Mouse (Mus musculus): ENCODE data around the gene Hsdl2. TPM values are rescaled to one million over a fixed set of nuclear protein-coding genes. Genes with fewer than 3 reads are reported as not detected.

Gene Hsdl2
- polyA plus RNA-seq, 1 experiment from 2014 or later, result 70.1 TPM

GRCm38 (mm10) chr4:59630122-59630521 is 48.8 kb downstream of the Hsdl2 start:
- Histone ChIP-seq H3K27ac (no peak overlapping the region), H3K9ac (no peak overlapping the region), H3K27me3 (no peaks in the 10 kb centered on the region), H3K9me3 (replicated peaks) (no peaks in the 10 kb centered on the region), H3K36me3 (no peaks in the 10 kb centered on the region), H3K4me1 (replicated peaks) (peaks cover 25% of the 10 kb centered on the region), H3K4me2 (no peak overlapping the region), H3K4me3 (no peak overlapping the region)
- ATAC-seq (replicated peaks; ENCODE audit: insufficient number of reproducible peaks, insufficient read depth, low FRiP score, low read depth), result no peak
- 47% methylated on average over 9 of the region's 9 CpGs for WGBS

- Histone ChIP-seq H3K27ac (no peak overlapping the region), H3K9me3 (replicated peaks) (no peaks in the 10 kb centered on the region), H3K36me3 (no peaks in the 10 kb centered on the region), H3K4me1 (replicated peaks) (peaks cover 25% of the 10 kb centered on the region), H3K4me2 (no peak overlapping the region), H3K4me3 (no peak overlapping the region), H3K9ac (no peak overlapping the region), H3K27me3 (no peaks in the 10 kb centered on the region)
- WGBS, result 82% methylated on average over 1 of the region's 1 CpGs
- no peak for ATAC-seq (replicated peaks; ENCODE audit: insufficient number of reproducible peaks, insufficient read depth, low FRiP score, low read depth)
Measured at GRCm38 (mm10) chr4:59634532-59634931, 53.2 kb downstream of the Hsdl2 start.

- peak overlapping the region; percentile 21; the same call in 1 of the 2 replicates for H3K9ac ChIP-seq
- no peak overlapping the region for H3K4me3 ChIP-seq
- H3K4me2 ChIP-seq, result no peak overlapping the region
- H3K27me3 ChIP-seq, result no peaks in the 10 kb centered on the region
- peak overlapping the region; percentile 71 for H3K27ac ChIP-seq
- ATAC-seq (replicated peaks; ENCODE audit: insufficient number of reproducible peaks, insufficient read depth, low FRiP score, low read depth), result no peak
- H3K4me1 ChIP-seq (replicated peaks), result peaks cover 33% of the 10 kb centered on the region
- H3K36me3 ChIP-seq, result no peaks in the 10 kb centered on the region
- no peaks in the 10 kb centered on the region for H3K9me3 ChIP-seq (replicated peaks)
Measured at GRCm38 (mm10) chr4:59639163-59639562, 57.8 kb downstream of the Hsdl2 start.

GRCm38 (mm10) chr4:59640720-59641119 is 59.4 kb downstream of the Hsdl2 start:
- no peaks in the 10 kb centered on the region for H3K27me3 ChIP-seq
- H3K4me3 ChIP-seq, result no peak overlapping the region
- peaks cover 28% of the 10 kb centered on the region for H3K4me1 ChIP-seq (replicated peaks)
- H3K27ac ChIP-seq, result no peak overlapping the region
- no peak overlapping the region for H3K4me2 ChIP-seq
- H3K9me3 ChIP-seq (replicated peaks), result no peaks in the 10 kb centered on the region
- H3K9ac ChIP-seq, result no peak overlapping the region
- ATAC-seq (replicated peaks; ENCODE audit: insufficient number of reproducible peaks, insufficient read depth, low FRiP score, low read depth), result no peak
- 73% methylated on average over 2 of the region's 2 CpGs for WGBS
- no peaks in the 10 kb centered on the region for H3K36me3 ChIP-seq

- H3K4me1 ChIP-seq (replicated peaks), result peaks cover 25% of the 10 kb centered on the region
- WGBS, result 87% methylated on average over 3 of the region's 3 CpGs
- no peak overlapping the region for H3K27ac ChIP-seq
- no peaks in the 10 kb centered on the region for H3K9me3 ChIP-seq (replicated peaks)
- no peak overlapping the region for H3K4me2 ChIP-seq
- ATAC-seq (replicated peaks; ENCODE audit: insufficient number of reproducible peaks, insufficient read depth, low FRiP score, low read depth), result no peak
- H3K4me3 ChIP-seq, result no peak overlapping the region
- H3K36me3 ChIP-seq, result no peaks in the 10 kb centered on the region
- no peaks in the 10 kb centered on the region for H3K27me3 ChIP-seq
- no peak overlapping the region for H3K9ac ChIP-seq
Measured at GRCm38 (mm10) chr4:59642039-59642438, 60.7 kb downstream of the Hsdl2 start.

- H3K4me3 ChIP-seq, result no peak overlapping the region
- no peak overlapping the region for H3K27ac ChIP-seq
- 87% methylated on average over 2 of the region's 2 CpGs for WGBS
- H3K4me2 ChIP-seq, result no peak overlapping the region
- H3K27me3 ChIP-seq, result no peaks in the 10 kb centered on the region
- H3K36me3 ChIP-seq, result no peaks in the 10 kb centered on the region
- ATAC-seq (replicated peaks; ENCODE audit: insufficient number of reproducible peaks, insufficient read depth, low FRiP score, low read depth), result no peak
- H3K9ac ChIP-seq, result no peak overlapping the region
- no peaks in the 10 kb centered on the region for H3K9me3 ChIP-seq (replicated peaks)
- peaks cover 25% of the 10 kb centered on the region for H3K4me1 ChIP-seq (replicated peaks)
Measured at GRCm38 (mm10) chr4:59642657-59643056, 61.3 kb downstream of the Hsdl2 start.

GRCm38 (mm10) chr4:59644431-59644830 is 63.1 kb downstream of the Hsdl2 start:
- Histone ChIP-seq H3K36me3 (no peaks in the 10 kb centered on the region), H3K9me3 (replicated peaks) (no peaks in the 10 kb centered on the region), H3K4me1 (replicated peaks) (peaks cover 16% of the 10 kb centered on the region), H3K27me3 (no peaks in the 10 kb centered on the region), H3K9ac (no peak overlapping the region), H3K4me3 (no peak overlapping the region), H3K27ac (no peak overlapping the region), H3K4me2 (no peak overlapping the region)
- 74% methylated on average over 3 of the region's 3 CpGs for WGBS
- no peak for ATAC-seq (replicated peaks; ENCODE audit: insufficient number of reproducible peaks, insufficient read depth, low FRiP score, low read depth)

- Histone ChIP-seq H3K9me3 (replicated peaks) (no peaks in the 10 kb centered on the region), H3K4me3 (no peak overlapping the region), H3K27ac (no peak overlapping the region), H3K4me2 (no peak overlapping the region), H3K9ac (no peak overlapping the region), H3K36me3 (no peaks in the 10 kb centered on the region), H3K4me1 (replicated peaks) (peaks cover 11% of the 10 kb centered on the region), H3K27me3 (no peaks in the 10 kb centered on the region)
- ATAC-seq (replicated peaks; ENCODE audit: insufficient number of reproducible peaks, insufficient read depth, low FRiP score, low read depth), result no peak
- WGBS, result 90% methylated on average over 4 of the region's 4 CpGs
Measured at GRCm38 (mm10) chr4:59644992-59645391, 63.6 kb downstream of the Hsdl2 start.

GRCm38 (mm10) chr4:59645610-59646009 is 64.2 kb downstream of the Hsdl2 start:
- Histone ChIP-seq H3K4me1 (replicated peaks) (0 out of 2 replicates have a peak, but pooled peaks cover 7% of the 10 kb centered on the region), H3K27me3 (no peaks in the 10 kb centered on the region), H3K9me3 (replicated peaks) (no peaks in the 10 kb centered on the region), H3K9ac (no peak overlapping the region), H3K4me2 (no peak overlapping the region), H3K36me3 (no peaks in the 10 kb centered on the region), H3K27ac (no peak overlapping the region), H3K4me3 (no peak overlapping the region)
- 83% methylated on average over 2 of the region's 2 CpGs for WGBS
- ATAC-seq (replicated peaks; ENCODE audit: insufficient number of reproducible peaks, insufficient read depth, low FRiP score, low read depth), result no peak

GRCm38 (mm10) chr4:59646020-59646696 is 64.8 kb downstream of the Hsdl2 start:
- no peaks in the 10 kb centered on the region for H3K36me3 ChIP-seq
- H3K9me3 ChIP-seq (replicated peaks), result no peaks in the 10 kb centered on the region
- no peaks in the 10 kb centered on the region for H3K27me3 ChIP-seq
- H3K9ac ChIP-seq, result no peak overlapping the region
- H3K27ac ChIP-seq, result no peak overlapping the region
- no peak overlapping the region for H3K4me2 ChIP-seq
- 0 out of 2 replicates have a peak, but pooled peaks cover 5% of the 10 kb centered on the region for H3K4me1 ChIP-seq (replicated peaks)
- H3K4me3 ChIP-seq, result no peak overlapping the region
- WGBS, result 58% methylated on average over 10 of the region's 10 CpGs
- no peak for ATAC-seq (replicated peaks; ENCODE audit: insufficient number of reproducible peaks, insufficient read depth, low FRiP score, low read depth)

- H3K9me3 ChIP-seq (replicated peaks), result no peaks in the 10 kb centered on the region
- no peak for ATAC-seq (replicated peaks; ENCODE audit: insufficient number of reproducible peaks, insufficient read depth, low FRiP score, low read depth)
- no peaks in the 10 kb centered on the region for H3K36me3 ChIP-seq
- H3K4me3 ChIP-seq, result no peak overlapping the region
- 70% methylated on average over 5 of the region's 5 CpGs for WGBS
- no peak overlapping the region for H3K4me2 ChIP-seq
- no peak overlapping the region for H3K27ac ChIP-seq
- H3K27me3 ChIP-seq, result no peaks in the 10 kb centered on the region
- peaks cover 3% of the 10 kb centered on the region; the same call in 1 of the 2 replicates for H3K4me1 ChIP-seq (replicated peaks)
- H3K9ac ChIP-seq, result no peak overlapping the region
Measured at GRCm38 (mm10) chr4:59649119-59649518, 67.8 kb downstream of the Hsdl2 start.

- Histone ChIP-seq H3K4me1 (replicated peaks) (peaks cover 3% of the 10 kb centered on the region; the same call in 1 of the 2 replicates), H3K36me3 (no peaks in the 10 kb centered on the region), H3K9me3 (replicated peaks) (no peaks in the 10 kb centered on the region), H3K4me2 (no peak overlapping the region), H3K27me3 (no peaks in the 10 kb centered on the region), H3K4me3 (no peak overlapping the region), H3K9ac (no peak overlapping the region), H3K27ac (no peak overlapping the region)
- ATAC-seq (replicated peaks; ENCODE audit: insufficient number of reproducible peaks, insufficient read depth, low FRiP score, low read depth), result no peak
- WGBS, result 84% methylated on average over 1 of the region's 1 CpGs
Measured at GRCm38 (mm10) chr4:59652166-59652681, 70.9 kb downstream of the Hsdl2 start.

All from heart, embryonic 15.5 days (tissue).